Mouse (Mus musculus): ENCODE measurements around the gene Mrrf. TPM values are rescaled to one million over a fixed set of nuclear protein-coding genes. Genes with fewer than 3 reads are reported as not detected.

The Mrrf gene
- total RNA-seq, 2 experiments from 2014 or later: 14.6 to 18.7 TPM

DNA sequence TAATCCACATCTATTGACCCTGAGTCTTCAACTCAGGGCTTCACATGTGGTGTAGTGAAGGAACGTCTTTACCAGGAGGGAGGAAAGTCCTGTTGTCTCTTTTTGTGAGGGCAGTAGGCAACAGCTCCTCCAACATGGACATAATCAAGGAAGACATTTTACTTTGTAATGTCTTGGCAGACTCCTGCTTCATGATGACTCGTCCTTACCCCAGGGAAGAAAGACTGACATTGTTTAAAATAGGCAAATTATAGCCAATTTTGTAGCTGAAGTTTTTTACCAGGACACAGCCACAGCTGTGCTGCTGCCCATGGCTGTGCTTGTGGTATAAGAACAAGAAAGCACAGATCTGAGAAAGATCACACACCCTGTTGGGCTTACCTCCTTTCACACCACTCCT is 102.8 kb downstream of the Mrrf start:
- no peak for TF ChIP-seq CTCF (IDR thresholded peaks at IDR 0.05)
- no peak overlapping the region for H3K4me3 ChIP-seq
- H3K27ac ChIP-seq: no peak overlapping the region
- DNase-seq (ENCODE audit: extremely low spot score in 1 of 2, low spot score in 2 of 2): no peak
- intact Hi-C loops (cut with DNase I): no loop called here

Other genes with a start within 250 kb of the Mrrf start
- gene Ttll11, start 156.5 kb upstream of the Mrrf start, total RNA-seq (2021): 10 to 100 TPM; 40.2 to 42.2 TPM
- 100 to 1,000 TPM; 185 to 195 TPM for gene Ndufa8, start 87.0 kb upstream of the Mrrf start, total RNA-seq (2021)
- gene Morn5, start 86.9 kb upstream of the Mrrf start, total RNA-seq (2021): 1 to 10 TPM; 1.0 to 1.4 TPM
- gene Lhx6, start 31.0 kb upstream of the Mrrf start, total RNA-seq (2021): 10 to 100 TPM; 16.3 to 19.6 TPM
- 10 to 100 TPM; 47.9 to 48.9 TPM for gene Rbm18, start 384 bp downstream of the Mrrf start, total RNA-seq (2021)
- 10 to 100 TPM; 16.9 to 21.3 TPM for gene Ptgs1, start 94.0 kb downstream of the Mrrf start, total RNA-seq (2021)
- under 1 TPM in 1 of 2 experiments, not detected in 1; 0.05 TPM for gene Olfr338, start 237.1 kb downstream of the Mrrf start, total RNA-seq (2021)